Mouse (Mus musculus): ENCODE measurements around the gene Gm10283.
"Not testable (repeated sequence)": the region's sequence is repeated elsewhere in the genome, so short reads cannot be mapped to it uniquely, and the experiment has no call there.

Gm10283 gene

DNA sequence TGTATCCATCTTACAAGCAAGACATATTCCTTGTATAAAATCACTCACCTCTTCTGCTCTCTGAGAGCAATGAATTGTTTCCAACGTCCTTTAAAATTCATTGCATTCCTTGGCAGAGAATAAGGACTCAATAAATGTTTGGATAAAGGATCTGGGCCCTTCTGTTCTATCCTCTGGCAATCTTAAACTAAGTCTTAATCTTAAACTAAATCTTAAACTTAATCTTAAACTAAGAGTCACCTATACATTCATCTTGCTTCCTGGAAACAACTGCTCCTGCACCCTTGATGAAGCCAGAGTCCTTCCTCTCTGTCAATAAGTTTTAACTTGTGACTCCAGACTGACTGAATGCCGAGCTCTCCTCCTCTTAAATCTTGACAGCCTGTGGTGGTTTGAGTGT lies at the start of gene Gm10283:
Gene Gm10283, minus strand, starts transcription at position 101 of the 400 bp plus-strand sequence.
- no peak for DNase-seq

DNA sequence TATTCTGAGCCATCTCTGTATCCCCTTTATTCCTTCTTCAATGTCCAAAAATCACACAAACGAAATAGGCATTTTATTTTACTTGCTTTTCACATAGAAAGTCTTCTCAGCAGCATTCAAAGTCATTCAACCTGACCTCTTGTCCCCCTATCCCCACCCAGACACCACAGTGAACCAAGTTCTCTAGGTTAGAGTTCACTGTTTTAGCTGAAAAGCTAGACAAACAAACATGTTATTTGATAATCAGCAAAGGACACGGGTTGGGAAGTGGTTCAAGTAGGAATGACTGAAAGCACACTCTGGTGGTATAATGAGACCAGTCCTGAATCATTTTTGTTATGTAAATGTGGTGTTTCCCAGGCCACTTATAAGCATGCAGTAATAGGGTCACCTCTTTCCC lies 31.9 kb upstream of the Gm10283 start:
- no peak for DNase-seq

DNA sequence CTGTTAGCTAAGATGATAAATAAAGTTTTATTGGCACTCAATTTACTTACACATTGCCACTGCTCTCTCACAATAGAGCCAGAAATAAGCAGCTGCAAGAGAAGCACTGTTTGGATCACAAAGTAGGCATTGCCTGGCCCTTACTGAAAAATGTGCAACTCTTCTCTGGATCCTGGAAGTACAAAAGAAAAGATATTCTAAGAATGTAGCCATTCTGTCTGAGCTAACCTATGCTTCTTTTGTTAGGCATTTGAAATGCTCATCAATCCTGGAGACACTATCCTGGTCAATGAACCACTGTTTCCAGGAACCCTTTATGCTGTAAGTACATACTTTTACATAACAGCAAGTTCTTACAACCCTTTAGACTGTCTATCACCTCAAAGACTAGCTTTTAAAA lies 15.3 kb upstream of the Gm10283 start:
- DNase-seq: no peak

DNA sequence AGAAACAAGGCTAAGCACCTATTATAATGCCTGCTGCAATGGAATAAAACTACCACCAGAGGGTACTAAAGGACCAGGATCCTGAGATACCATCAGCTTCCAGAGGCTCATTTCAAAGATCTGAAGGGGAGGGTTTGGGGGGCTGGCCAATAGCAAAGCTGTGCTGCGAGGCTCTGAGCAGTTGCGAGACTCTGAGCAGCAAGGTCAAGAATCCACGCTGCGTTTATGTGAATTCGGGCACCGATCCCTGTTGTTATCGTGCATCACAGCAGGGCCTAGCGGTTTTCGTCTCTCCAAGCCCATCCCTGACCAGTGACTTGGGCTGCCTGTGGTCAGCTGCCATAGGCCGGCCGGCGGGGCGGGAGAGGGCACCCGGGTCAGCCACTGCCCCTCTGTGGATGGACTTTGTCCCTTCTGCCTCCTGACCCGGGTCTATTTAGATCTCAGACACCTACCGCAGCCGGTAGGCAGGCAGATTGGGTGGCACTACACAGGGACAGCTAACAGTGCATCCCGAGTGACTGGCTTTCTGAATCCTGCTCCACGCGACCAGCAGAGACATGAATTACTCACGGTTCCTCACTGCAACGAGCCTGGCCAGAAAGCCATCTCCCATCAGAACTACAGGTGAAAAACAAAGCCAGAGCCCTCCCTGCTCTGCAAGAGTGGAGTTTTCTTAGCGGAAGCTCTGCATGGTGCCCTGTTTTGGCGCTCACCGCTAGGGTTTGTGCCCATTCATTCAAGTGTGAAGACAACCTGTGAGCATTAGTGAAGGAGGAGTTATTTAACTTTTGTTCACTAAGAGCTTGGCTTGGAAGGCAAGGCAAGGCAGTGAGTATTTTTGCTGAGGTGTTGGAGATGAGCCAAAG lies 2.9 kb upstream of the Gm10283 start, which contains the start of gene Aadat:
Gene Aadat, plus strand, starts transcription at position 280 of the 869 bp plus-strand sequence.
- DNase-seq: no peak

DNA sequence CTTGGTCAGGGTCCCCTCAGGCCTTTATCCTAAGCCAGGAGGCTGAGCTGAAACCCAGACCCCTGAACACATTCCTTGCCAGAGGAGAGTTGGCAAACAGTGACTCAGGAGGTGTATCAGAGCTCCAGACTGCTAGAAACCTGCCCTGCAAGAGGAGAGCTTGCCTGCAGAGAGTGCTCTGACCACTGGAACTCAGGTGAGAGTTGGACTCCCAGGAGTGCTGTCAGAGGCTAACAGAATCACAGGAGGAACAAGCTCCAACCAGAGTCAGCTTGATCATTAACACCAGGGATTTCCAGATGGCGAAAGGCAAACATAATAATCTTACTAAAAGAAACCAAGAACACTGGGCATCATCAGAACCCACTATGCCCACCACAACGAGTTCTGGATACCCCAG lies 8.0 kb downstream of the Gm10283 start:
- not testable (repeated sequence) for DNase-seq

DNA sequence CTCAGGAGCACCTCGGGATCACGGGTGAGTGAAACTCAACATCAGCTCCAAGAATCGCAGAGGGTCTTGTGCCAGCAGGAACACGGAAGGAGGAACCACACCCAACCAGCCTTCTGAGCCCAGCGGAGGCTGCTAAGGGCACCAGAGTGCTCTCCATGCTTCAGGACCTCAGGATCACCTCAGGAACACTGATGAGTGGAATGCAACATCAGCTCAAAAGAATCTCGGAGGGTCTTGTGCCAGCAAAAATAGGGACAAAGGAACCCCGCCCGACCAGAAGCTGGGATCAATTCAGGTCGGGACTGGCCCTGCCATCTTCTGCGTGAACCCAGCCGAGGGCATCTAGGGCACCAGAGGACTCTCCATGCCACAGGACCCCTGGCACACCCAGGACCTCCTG lies 8.4 kb downstream of the Gm10283 start:
- no peak for DNase-seq

DNA sequence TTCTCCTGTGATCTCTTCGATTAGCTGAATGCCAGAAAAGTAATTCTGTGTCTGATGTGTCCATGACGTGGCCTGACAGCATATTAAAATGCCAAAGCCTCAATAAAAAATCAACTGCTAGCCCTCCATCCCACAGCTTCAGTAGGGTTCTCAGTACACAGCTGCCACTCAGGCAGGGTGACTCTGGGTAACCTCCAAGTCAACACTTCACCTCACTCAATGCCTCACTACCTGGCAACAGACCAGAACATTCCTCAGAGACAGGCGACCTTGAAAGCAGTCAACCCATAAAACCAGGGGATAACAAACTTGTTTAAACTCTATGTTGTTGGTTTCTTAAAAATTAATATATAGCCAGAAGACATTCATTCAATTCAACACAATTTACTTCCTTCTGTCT lies 10.5 kb downstream of the Gm10283 start:
- DNase-seq: no peak

DNA sequence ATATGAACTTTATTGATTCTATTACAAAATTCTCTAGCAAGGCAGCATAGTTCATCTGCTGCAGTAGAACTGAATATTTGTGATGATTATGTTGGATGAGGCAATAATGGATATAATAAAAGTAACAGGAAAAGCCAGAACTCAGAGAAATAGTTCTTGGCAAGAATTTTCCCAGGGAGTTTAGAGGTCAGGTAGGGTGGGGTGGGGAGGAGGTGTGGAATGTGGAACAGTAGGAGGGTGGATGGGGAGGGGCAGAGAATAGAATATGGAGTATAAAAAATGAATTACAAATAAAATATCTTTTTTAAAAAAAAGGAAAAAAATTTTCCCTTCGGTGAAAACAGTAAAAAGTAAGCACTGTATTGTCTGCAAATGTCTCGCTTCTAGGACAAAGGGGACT lies 11.1 kb downstream of the Gm10283 start:
- no peak for DNase-seq

DNA sequence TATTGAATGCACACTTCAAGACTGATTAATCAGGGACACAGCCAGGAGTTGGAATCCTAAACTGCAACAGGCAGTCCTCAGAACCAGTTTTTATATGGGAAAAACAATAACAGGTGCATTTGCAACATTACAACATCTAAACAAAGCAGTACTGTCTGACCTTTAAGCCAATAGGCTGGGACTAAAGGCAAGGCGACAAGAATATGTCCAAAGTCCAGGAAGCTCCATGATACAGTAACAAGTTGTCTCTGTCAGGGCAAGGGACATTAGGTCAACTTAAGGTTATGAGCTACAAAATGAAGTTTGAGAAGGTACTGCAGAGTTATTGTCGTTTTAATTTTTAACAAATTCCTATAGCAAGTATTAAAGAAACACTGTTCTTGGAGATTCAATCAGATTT lies 12.9 kb downstream of the Gm10283 start:
- no peak for DNase-seq

DNA sequence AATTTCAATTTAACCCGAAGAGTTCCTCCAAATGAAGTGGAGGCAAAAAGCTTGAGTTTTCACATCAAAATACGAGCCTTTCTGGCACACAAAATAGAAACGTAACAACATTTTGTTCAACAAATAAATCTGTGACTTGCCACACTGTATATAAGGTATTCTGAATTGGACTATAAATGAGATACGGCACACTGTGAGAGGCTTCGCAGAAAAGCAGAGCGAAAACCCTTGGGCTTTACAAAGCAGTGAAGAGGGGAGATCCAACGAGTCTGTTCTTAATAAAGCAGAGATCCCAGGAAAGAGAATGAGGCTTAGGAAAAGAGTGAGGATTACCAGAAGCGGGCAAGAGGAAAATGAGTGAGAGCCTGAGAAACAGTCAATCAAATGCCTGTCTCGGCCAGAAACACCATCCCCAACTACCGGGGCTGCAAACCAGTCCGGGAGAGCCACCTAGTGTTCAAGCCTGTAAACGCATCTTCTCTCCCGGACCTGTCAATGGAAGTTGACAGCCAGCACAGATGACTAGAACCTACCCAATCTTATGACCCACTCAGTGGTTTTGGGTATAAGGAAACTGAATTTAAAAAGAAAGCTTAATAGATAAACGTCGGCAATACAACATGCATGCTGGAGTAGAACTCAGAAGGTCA lies 36.2 kb downstream of the Gm10283 start:
- peak; percentile 6 for DNase-seq

DNA sequence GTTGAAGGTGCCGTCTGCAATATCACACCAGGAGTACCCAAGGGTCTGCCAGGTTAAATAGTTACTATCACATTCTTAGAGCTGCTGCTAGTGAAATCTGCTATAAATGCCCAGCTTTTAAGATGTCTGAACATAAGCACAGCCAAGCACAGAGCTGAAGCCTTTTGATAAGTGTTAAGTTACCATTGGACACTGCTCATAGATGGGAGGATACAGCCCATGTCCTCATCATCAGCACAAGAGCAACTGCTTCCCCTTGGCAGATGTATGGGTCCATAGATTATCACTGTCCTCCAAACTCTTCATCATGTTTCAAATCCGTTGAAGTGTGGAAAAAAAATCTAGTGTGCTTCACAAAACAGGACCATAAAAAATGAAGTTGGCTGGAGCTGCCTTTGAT lies 53.7 kb downstream of the Gm10283 start:
- no peak for DNase-seq

DNA sequence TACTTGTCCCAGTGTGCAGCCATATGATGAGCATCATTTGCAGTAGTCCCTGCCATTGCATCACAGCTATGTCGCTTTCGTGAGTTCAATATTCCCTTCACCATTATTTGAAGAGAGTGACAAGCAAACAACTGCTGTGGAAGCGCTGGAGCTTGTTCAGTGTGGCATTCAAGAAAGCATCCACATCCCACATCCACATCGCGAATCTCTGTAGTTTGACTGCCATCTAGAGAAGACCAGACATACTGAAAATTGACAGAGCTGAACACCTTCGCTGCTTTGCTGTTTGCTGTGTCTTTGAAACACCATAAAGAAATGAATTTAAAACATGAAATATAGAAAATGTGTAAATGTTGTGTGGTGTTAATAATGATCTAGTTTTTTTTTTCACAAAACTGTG lies 58.0 kb downstream of the Gm10283 start:
- DNase-seq: no peak

DNA sequence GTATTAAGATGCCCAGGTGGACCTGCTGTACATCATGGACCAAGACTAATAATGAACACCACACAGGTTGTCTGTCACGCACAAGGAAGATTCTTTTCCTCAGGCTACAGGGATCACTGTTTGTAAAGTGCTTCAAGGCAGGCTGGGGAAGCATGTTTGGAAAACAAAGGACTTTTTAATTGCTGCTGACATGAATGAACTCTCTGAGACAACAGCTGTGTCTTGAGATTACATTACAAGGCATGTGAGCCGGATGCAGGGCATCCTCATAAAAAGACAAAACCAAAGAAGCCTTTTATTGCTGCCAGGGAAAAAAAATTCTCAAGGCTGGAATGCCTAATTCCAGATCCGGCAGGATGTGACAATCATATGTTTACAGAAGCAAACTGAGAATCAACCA lies 64.4 kb downstream of the Gm10283 start:
- DNase-seq: no peak

DNA sequence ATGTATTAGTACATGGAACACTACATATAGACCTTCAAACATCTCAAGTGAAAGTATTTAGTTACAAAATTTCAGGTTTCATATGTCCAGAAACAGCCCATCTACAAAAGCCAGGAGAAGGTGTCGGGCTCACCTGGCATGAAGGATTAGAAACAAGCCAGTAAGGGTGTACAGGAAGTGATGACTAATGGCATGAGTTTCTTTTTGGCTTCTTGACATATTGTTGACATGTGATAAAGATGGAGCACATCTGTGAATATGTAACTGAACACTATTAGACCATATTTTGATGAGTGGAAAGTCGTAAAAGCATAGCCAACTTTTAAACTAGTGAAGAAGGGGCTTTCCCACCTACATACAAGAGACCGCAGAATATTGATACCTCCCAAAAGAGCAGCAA lies 66.1 kb downstream of the Gm10283 start:
- no peak for DNase-seq

DNA sequence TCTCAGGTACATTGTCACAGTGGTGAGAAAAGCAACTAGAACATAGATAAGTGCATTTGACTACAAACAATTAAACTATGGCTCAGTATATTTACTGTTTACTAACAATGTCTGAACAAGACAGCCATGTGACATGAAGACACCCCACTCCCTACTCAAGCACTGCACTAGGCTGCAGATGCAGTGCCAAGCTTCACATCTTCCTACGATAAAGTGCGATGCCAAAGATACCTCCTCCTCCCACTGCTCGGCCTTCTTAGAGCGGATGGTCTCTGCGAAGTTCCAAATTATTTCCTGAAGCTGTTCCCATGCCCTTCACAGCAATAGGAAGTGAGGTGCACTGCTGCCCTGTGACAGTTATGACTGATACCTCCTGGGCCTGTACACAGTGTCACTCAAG lies 70.3 kb downstream of the Gm10283 start:
- DNase-seq: no peak

DNA sequence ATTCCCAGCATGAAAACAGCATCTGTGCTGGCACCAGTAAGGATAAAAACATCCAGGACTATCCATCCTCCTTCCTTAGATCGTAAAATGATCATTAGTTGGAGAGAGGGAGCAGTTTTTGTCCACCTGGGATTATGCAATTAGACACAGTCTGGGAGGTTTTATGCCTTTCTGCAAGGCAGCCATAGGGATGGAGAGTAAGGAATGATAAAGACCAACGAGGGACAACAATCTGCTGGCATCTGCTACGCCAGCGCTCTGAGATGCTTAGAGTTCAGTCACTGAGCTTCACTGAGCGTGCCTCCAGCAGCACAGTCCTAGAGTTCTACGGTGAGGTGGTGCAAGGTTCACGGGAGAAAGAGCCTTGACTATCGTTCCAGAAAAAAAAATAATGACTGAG lies 96.6 kb downstream of the Gm10283 start:
- no peak for DNase-seq

DNA sequence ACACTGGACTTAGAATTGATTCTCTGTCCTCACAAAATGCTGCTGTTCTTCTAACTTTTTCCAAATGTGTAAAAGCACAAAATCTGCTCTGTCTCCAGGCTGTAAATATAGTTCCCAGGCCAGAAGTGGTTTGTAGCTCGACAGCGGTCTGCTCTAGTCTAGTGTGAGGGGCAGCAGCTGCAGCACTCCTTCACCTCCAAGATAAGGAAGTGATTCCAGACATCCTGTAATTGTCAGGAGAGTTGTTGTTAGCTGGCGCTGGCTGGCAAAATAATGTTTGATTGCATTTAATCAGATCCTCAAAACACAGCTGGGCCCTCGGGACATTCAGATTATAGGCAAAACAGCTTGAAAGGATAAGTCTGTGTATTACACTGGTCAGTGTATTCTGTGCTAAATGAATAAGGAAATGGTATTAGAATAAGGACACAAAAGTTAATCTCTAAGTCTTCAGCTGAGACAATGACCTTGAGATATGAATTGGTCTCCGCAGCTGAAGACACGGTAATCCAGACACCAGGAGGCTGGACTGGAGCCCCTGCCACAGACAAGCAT lies 97.9 kb downstream of the Gm10283 start:
- DNase-seq: no peak

DNA sequence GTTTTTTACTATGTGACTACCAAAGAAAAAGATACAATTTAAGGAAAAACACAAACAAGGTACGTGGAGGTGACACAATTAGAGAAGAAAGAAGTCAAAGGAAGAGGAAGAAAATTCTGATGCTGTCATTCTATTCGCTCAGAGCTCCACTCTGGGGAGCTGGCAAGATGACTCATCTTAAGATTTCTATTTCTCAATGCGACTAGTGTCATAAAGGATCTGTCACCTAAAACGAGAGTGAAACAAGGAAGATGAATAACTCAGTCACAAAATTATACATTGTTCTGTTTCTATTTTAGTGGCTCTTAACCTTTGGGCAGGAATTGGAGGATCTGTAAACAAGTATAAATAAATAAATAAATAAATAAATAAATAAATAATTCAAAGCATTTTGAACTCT lies 109.3 kb downstream of the Gm10283 start:
- DNase-seq: no peak

DNA sequence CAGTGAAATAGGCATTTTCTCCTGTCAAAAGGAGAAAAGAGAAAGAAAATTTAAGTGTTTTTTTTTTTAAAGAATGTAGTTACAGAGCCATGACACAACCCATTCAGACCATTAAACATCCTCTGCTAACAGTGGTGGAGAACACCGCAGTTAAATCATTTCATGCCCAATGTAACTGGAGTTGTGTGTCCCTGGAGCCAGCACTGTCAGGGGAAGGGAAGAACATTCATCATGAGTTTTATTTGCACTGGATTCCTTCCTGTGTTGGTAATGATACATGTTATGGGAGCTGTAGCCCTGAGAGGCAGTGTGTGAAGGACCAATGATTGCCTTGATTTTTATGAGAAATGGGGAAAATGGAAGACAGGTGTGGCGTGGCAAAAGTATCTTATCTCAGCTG lies 116.4 kb downstream of the Gm10283 start:
- no peak for DNase-seq

All from thymus, postnatal 25 days (tissue).